Comparison of ENCODE assay signal across 9 mouse cellular contexts in the genomic region with DNA sequence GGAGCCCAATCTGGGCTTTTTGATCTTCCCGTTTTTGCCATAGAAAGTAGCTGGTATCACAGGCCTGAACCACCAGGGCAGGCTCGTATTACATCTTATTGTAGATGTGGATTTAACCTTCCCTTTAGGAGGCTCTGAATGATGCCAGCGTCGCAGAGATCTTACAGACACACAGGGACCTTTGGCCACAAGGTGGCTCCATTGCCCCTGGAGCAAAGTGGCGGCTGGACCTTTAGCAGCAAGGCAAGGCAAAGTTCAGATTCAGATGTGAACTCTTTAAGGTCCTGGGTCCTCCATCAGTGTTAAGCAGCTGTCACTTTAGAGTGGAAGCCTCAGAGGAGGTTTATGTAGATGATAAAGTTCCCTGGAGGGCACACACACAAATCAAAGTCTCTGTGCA. TPM values are rescaled to one million over a fixed set of nuclear protein-coding genes. Genes with fewer than 3 reads are reported as not detected.
DNase-seq lines count a peak whose midpoint lies in the region; TF ChIP-seq lines count a peak whose summit lies in the region.
"Had no signal": no experiment of that assay in that cellular context is flagged by ENCODE, and none has a peak within 500 bp of the region (broad histone marks: within the 10 kb centered on the region; RNA-seq: fewer than 3 reads in every experiment).

No protein-coding gene starts in this region.

- intact Hi-C loops in heart, postnatal 36 days (cut with DNase I): loop anchor here (1.0 to 5.0 kb wide), 2 partner anchors 195 to 266 kb away; no protein-coding TSS in a partner anchor

- no peak for TF ChIP-seq POLR2A in cortical plate, adult 2 months (IDR thresholded peaks at IDR 0.05; ENCODE audit: extremely low read depth, insufficient read depth, low read length)

- WGBS in heart, embryonic 10.5 days: 15% methylated on average over 5 of the region's 5 CpGs

- H3K27me3 ChIP-seq in heart, embryonic 10.5 days (ENCODE audit: insufficient read depth, poor library complexity, severe bottlenecking): no peaks in the 10 kb centered on the region
- H3K27me3 ChIP-seq: midbrain, embryonic 12.5 days had no signal

- peak; percentile 67 for TF ChIP-seq CTCF in cortical plate, adult 2 months (IDR thresholded peaks at IDR 0.05; ENCODE audit: extremely low read depth, insufficient read depth, low read length)

- no peak overlapping the region for H3K4me3 ChIP-seq in heart, embryonic 10.5 days
- H3K4me3 ChIP-seq in cortical plate, adult 2 months (ENCODE audit: insufficient read depth, low read length): no peak overlapping the region
- H3K4me3 ChIP-seq: midbrain, embryonic 12.5 days had no signal

- H3K27ac ChIP-seq in heart, embryonic 10.5 days: no peak overlapping the region
- no peak overlapping the region for H3K27ac ChIP-seq in cortical plate, adult 2 months (ENCODE audit: insufficient read depth, low read length)
- H3K27ac ChIP-seq: midbrain, embryonic 12.5 days had no signal

- peaks cover 10% of the 10 kb centered on the region; the same call in 1 of the 2 replicates for H3K36me3 ChIP-seq in heart, embryonic 10.5 days

- H3K9me3 ChIP-seq in heart, embryonic 10.5 days: no peaks in the 10 kb centered on the region
- H3K9me3 ChIP-seq: midbrain, embryonic 12.5 days had no signal

- DNase-seq in heart, adult 8-10 months (ENCODE audit: low spot score): peak; percentile 55
- DNase-seq in heart, embryonic 10.5 days (ENCODE audit: low spot score): no peak
- peak; percentile 71 for DNase-seq in ZHBTc4 (ENCODE audit: low read depth, low spot score)
- peak; percentile 71 to 72 for DNase-seq in heart, postnatal 36 days
- DNase-seq in left cerebral cortex, adult 8-10 months (ENCODE audit: low spot score in 2 of 2): peak; percentile 24 to 25
- DNase-seq in natural killer cell, adult 2 months (ENCODE audit: low spot score in 2 of 2): peak; percentile 38 to 58
- DNase-seq in testis, postnatal 10 days (ENCODE audit: low spot score): peak; percentile 81

- H3K4me1 ChIP-seq in heart, embryonic 10.5 days: no peaks in the 10 kb centered on the region
- H3K4me1 ChIP-seq in cortical plate, adult 2 months (ENCODE audit: control insufficient read depth, insufficient read depth, low read length): no peaks in the 10 kb centered on the region
- H3K4me1 ChIP-seq: midbrain, embryonic 12.5 days had no signal

RNA-seq across cellular contexts. Expression of a gene that starts 26.3 kb away (rescaled TPM):
- 10 to 100 TPM; 12.1 to 18.4 (median 16.2) TPM for total RNA-seq in heart, adult 8-10 months (2022)
- 52.8 and 60.8 TPM in 2 replicates for polyA plus RNA-seq in heart, embryonic 10.5 days (2016; fragmentation: Nextera tagmentation; extraction: Ambion mirVana)
- polyA plus RNA-seq in cortical plate, adult 2 months (2012; rRNA removed): 22.4 and 26.0 TPM in 2 replicates
- total RNA-seq in heart, postnatal 36 days (2021): 10 to 100 TPM; 15.9 to 17.1 TPM
- 10 to 100 TPM; 26.6 to 32.0 (median 28.6) TPM for total RNA-seq in left cerebral cortex, adult 8-10 months (2022)

RNA-seq across cellular contexts. Expression of a gene that starts 45.3 kb away (rescaled TPM):
- total RNA-seq in heart, adult 8-10 months (2022): 10 to 100 TPM; 84.5 to 87.7 (median 86.8) TPM
- 8.3 and 12.1 TPM in 2 replicates for polyA plus RNA-seq in heart, embryonic 10.5 days (2016; fragmentation: Nextera tagmentation; extraction: Ambion mirVana)
- 63.7 and 66.4 TPM in 2 replicates for polyA plus RNA-seq in cortical plate, adult 2 months (2012; rRNA removed)
- 10 to 100 TPM; 80.3 to 91.1 TPM for total RNA-seq in heart, postnatal 36 days (2021)
- total RNA-seq in left cerebral cortex, adult 8-10 months (2022): 100 to 1,000 TPM in 3 of 4 experiments, 10 to 100 TPM in 1; 97.5 to 104 (median 102) TPM
